Mouse (Mus musculus): ENCODE measurements around the gene Tubgcp3. TPM values are rescaled to one million over a fixed set of nuclear protein-coding genes. Genes with fewer than 3 reads are reported as not detected.
"Not testable (repeated sequence)": the region's sequence is repeated elsewhere in the genome, so short reads cannot be mapped to it uniquely, and the experiment has no call there.

The Tubgcp3 gene
- total and polyA plus RNA-seq, 3 experiments = 13.1 to 20.2 (median 14.0) TPM

- intact Hi-C loops (cut with DNase I) = no loop called here
- no peaks in the 10 kb centered on the region for H3K4me1 ChIP-seq (ENCODE audit: control insufficient read depth, insufficient read depth, low read length)
- WGBS = 90% methylated on average over 6 of the region's 6 CpGs
Measured at GRCm38 (mm10) chr8:12641527-12641926, 30.5 kb downstream of the Tubgcp3 start.

GRCm38 (mm10) chr8:12638446-12638845 is 33.6 kb downstream of the Tubgcp3 start:
- no peak overlapping the region for H3K4me3 ChIP-seq
- H3K27ac ChIP-seq = no peak overlapping the region
- TF ChIP-seq CTCF (IDR thresholded peaks at IDR 0.05) = no peak
- no peak for TF ChIP-seq EP300 (IDR thresholded peaks at IDR 0.05; ENCODE audit: insufficient read depth, low read depth, low read length)
- intact Hi-C loops (cut with DNase I) = no loop called here
- DNase-seq = no peak
- no peaks in the 10 kb centered on the region for H3K27me3 ChIP-seq (ENCODE audit: control insufficient read depth, insufficient read depth, low read length)
- H3K36me3 ChIP-seq (ENCODE audit: control insufficient read depth, insufficient read depth, low read length) = no peaks in the 10 kb centered on the region
- H3K79me2 ChIP-seq (replicated peaks; ENCODE audit: control insufficient read depth, insufficient read depth, low read length) = no peaks in the 10 kb centered on the region
- H3K4me1 ChIP-seq (ENCODE audit: control insufficient read depth, insufficient read depth, low read length) = no peaks in the 10 kb centered on the region
- H3K9ac ChIP-seq (ENCODE audit: low read depth, low read length) = no peak overlapping the region
- WGBS = 90% methylated on average over 11 of the region's 11 CpGs

More at GRCm38 (mm10) chr8:12641527-12641926, 30.5 kb downstream of the Tubgcp3 start:
- DNase-seq = no peak
- no peaks in the 10 kb centered on the region for H3K36me3 ChIP-seq (ENCODE audit: control insufficient read depth, insufficient read depth, low read length)
- H3K27me3 ChIP-seq (ENCODE audit: control insufficient read depth, insufficient read depth, low read length) = no peaks in the 10 kb centered on the region
- no peak overlapping the region for H3K27ac ChIP-seq
- no peak overlapping the region for H3K9ac ChIP-seq (ENCODE audit: low read depth, low read length)
- TF ChIP-seq CTCF (IDR thresholded peaks at IDR 0.05) (no peak), POLR2A (IDR thresholded peaks at IDR 0.05; ENCODE audit: insufficient read depth, low read depth, low read length) (no peak), EP300 (IDR thresholded peaks at IDR 0.05; ENCODE audit: insufficient read depth, low read depth, low read length) (no peak)
- H3K4me3 ChIP-seq = no peak overlapping the region
- no peaks in the 10 kb centered on the region for H3K79me2 ChIP-seq (replicated peaks; ENCODE audit: control insufficient read depth, insufficient read depth, low read length)

- no peaks in the 10 kb centered on the region for H3K36me3 ChIP-seq (ENCODE audit: control insufficient read depth, insufficient read depth, low read length)
- WGBS = 87% methylated on average over 2 of the region's 2 CpGs
- intact Hi-C loops (cut with DNase I) = no loop called here
Measured at GRCm38 (mm10) chr8:12635366-12635765, 36.7 kb downstream of the Tubgcp3 start.

GRCm38 (mm10) chr8:12629079-12629478 is 43.0 kb downstream of the Tubgcp3 start:
- 40% methylated on average over 3 of the region's 3 CpGs for WGBS
- Histone ChIP-seq H3K79me2 (replicated peaks; ENCODE audit: control insufficient read depth, insufficient read depth, low read length) (no peaks in the 10 kb centered on the region), H3K27me3 (ENCODE audit: control insufficient read depth, insufficient read depth, low read length) (no peaks in the 10 kb centered on the region), H3K27ac (no peak overlapping the region), H3K4me3 (no peak overlapping the region), H3K4me1 (ENCODE audit: control insufficient read depth, insufficient read depth, low read length) (no peaks in the 10 kb centered on the region), H3K9ac (ENCODE audit: low read depth, low read length) (no peak overlapping the region), H3K36me3 (ENCODE audit: control insufficient read depth, insufficient read depth, low read length) (no peaks in the 10 kb centered on the region)
- TF ChIP-seq CTCF (IDR thresholded peaks at IDR 0.05) (peak; percentile 89), EP300 (IDR thresholded peaks at IDR 0.05; ENCODE audit: insufficient read depth, low read depth, low read length) (no peak)
- intact Hi-C loops (cut with DNase I) = loop anchor here (5.0 kb wide), 1 partner anchor 672 kb away; no protein-coding TSS in a partner anchor
- DNase-seq = peak; percentile 14 to 45

More at GRCm38 (mm10) chr8:12635366-12635765, 36.7 kb downstream of the Tubgcp3 start:
- no peaks in the 10 kb centered on the region for H3K27me3 ChIP-seq (ENCODE audit: control insufficient read depth, insufficient read depth, low read length)
- TF ChIP-seq POLR2A (IDR thresholded peaks at IDR 0.05; ENCODE audit: insufficient read depth, low read depth, low read length) (no peak), EP300 (IDR thresholded peaks at IDR 0.05; ENCODE audit: insufficient read depth, low read depth, low read length) (no peak), CTCF (IDR thresholded peaks at IDR 0.05) (no peak)
- no peaks in the 10 kb centered on the region for H3K4me1 ChIP-seq (ENCODE audit: control insufficient read depth, insufficient read depth, low read length)
- H3K9ac ChIP-seq (ENCODE audit: low read depth, low read length) = no peak overlapping the region
- H3K4me3 ChIP-seq = no peak overlapping the region
- H3K79me2 ChIP-seq (replicated peaks; ENCODE audit: control insufficient read depth, insufficient read depth, low read length) = no peaks in the 10 kb centered on the region
- DNase-seq = no peak
- no peak overlapping the region for H3K27ac ChIP-seq

GRCm38 (mm10) chr8:12625890-12626289 is 46.2 kb downstream of the Tubgcp3 start:
- Histone ChIP-seq H3K4me3 (no peak overlapping the region), H3K79me2 (replicated peaks; ENCODE audit: control insufficient read depth, insufficient read depth, low read length) (no peaks in the 10 kb centered on the region), H3K36me3 (ENCODE audit: control insufficient read depth, insufficient read depth, low read length) (no peaks in the 10 kb centered on the region), H3K27ac (no peak overlapping the region), H3K27me3 (ENCODE audit: control insufficient read depth, insufficient read depth, low read length) (no peaks in the 10 kb centered on the region), H3K4me1 (ENCODE audit: control insufficient read depth, insufficient read depth, low read length) (no peaks in the 10 kb centered on the region), H3K9ac (ENCODE audit: low read depth, low read length) (no peak overlapping the region)
- DNase-seq = no peak
- no peak for TF ChIP-seq CTCF (IDR thresholded peaks at IDR 0.05)
- TF ChIP-seq POLR2A (IDR thresholded peaks at IDR 0.05; ENCODE audit: insufficient read depth, low read depth, low read length) = no peak
- no peak for TF ChIP-seq EP300 (IDR thresholded peaks at IDR 0.05; ENCODE audit: insufficient read depth, low read depth, low read length)
- intact Hi-C loops (cut with DNase I) = loop anchor here (5.0 kb wide), 1 partner anchor 669 kb away; no protein-coding TSS in a partner anchor
- 87% methylated on average over 5 of the region's 5 CpGs for WGBS

GRCm38 (mm10) chr8:12621550-12622222 is 50.4 kb downstream of the Tubgcp3 start:
- H3K4me3 ChIP-seq = no peak overlapping the region
- no peaks in the 10 kb centered on the region for H3K27me3 ChIP-seq (ENCODE audit: control insufficient read depth, insufficient read depth, low read length)
- DNase-seq = no peak
- TF ChIP-seq POLR2A (IDR thresholded peaks at IDR 0.05; ENCODE audit: insufficient read depth, low read depth, low read length) = no peak
- TF ChIP-seq CTCF (IDR thresholded peaks at IDR 0.05) = no peak
- no peak for TF ChIP-seq EP300 (IDR thresholded peaks at IDR 0.05; ENCODE audit: insufficient read depth, low read depth, low read length)
- H3K27ac ChIP-seq = no peak overlapping the region
- intact Hi-C loops (cut with DNase I) = no loop called here
- H3K36me3 ChIP-seq (ENCODE audit: control insufficient read depth, insufficient read depth, low read length) = no peaks in the 10 kb centered on the region
- H3K4me1 ChIP-seq (ENCODE audit: control insufficient read depth, insufficient read depth, low read length) = no peaks in the 10 kb centered on the region
- WGBS = 95% methylated on average over 18 of the region's 18 CpGs
- no peak overlapping the region for H3K9ac ChIP-seq (ENCODE audit: low read depth, low read length)
- no peaks in the 10 kb centered on the region for H3K79me2 ChIP-seq (replicated peaks; ENCODE audit: control insufficient read depth, insufficient read depth, low read length)

- H3K4me3 ChIP-seq; H3K4me1 ChIP-seq (ENCODE audit: control insufficient read depth, insufficient read depth, low read length); intact Hi-C loops (cut with DNase I); H3K27ac ChIP-seq; H3K79me2 ChIP-seq (replicated peaks; ENCODE audit: control insufficient read depth, insufficient read depth, low read length); H3K27me3 ChIP-seq (ENCODE audit: control insufficient read depth, insufficient read depth, low read length); H3K36me3 ChIP-seq (ENCODE audit: control insufficient read depth, insufficient read depth, low read length); H3K9ac ChIP-seq (ENCODE audit: low read depth, low read length): not testable (repeated sequence)
- peak; percentile 11 to 22 for DNase-seq
- 61% methylated on average over 3 of the region's 3 CpGs for WGBS
Measured at GRCm38 (mm10) chr8:12617369-12617768, 54.7 kb downstream of the Tubgcp3 start.

All from heart, adult 2 months (tissue).